Mouse (Mus musculus) liver, postnatal 0 days (tissue): ENCODE measurements around the gene Kif4. TPM values are rescaled to one million over a fixed set of nuclear protein-coding genes. Genes with fewer than 3 reads are reported as not detected.

ENCODE experiments used
- ATAC-seq: fragments of 200-750 bp; cut with Nextera tagmentation; 2 replicates; pipeline ENCODE4 v1.8.0; 2017; ENCODE audit warnings: mild to moderate bottlenecking, moderate library complexity
- DNase-seq: peaks from one replicate; pipeline ENCODE4 v3.0.0-alpha.2; 2016
- H3K27ac ChIP-seq: fragments of 300-500 bp; sonication (generic); 2 replicates; pipeline ENCODE4 v1.5.1; 2014; ENCODE audit warnings: antibody characterized with exemption, moderate library complexity, mild to moderate bottlenecking, low read depth
- H3K27me3 ChIP-seq: fragments of 300-500 bp; sonication (generic); 2 replicates; pipeline ENCODE4 v1.6.1; 2014; ENCODE audit warnings: low read length, control low read depth, mixed read lengths; ENCODE audit not compliant: insufficient read depth
- H3K36me3 ChIP-seq: fragments of 300-500 bp; sonication (generic); replicated peaks from 2 replicates; pipeline ENCODE4 v1.6.1; 2014; ENCODE audit warnings: mild to moderate bottlenecking, control low read depth, low read length, moderate library complexity, mixed read lengths; ENCODE audit not compliant: insufficient read depth
- H3K4me1 ChIP-seq: fragments of 300-500 bp; sonication (generic); 2 replicates; pipeline ENCODE4 v1.6.1; 2014; ENCODE audit warnings: antibody characterized with exemption, mild to moderate bottlenecking, control low read depth; ENCODE audit not compliant: insufficient read depth
- H3K4me2 ChIP-seq: fragments of 300-500 bp; sonication (generic); 2 replicates; pipeline ENCODE4 v1.6.1; 2014; ENCODE audit warnings: low read depth, mild to moderate bottlenecking, low read length, moderate library complexity, mixed read lengths
- H3K4me3 ChIP-seq: fragments of 300-500 bp; sonication (generic); 2 replicates; pipeline ENCODE4 v1.5.1; 2014; ENCODE audit warnings: low read depth, low read length
- H3K9ac ChIP-seq: fragments of 300-500 bp; sonication (generic); replicated peaks from 2 replicates; pipeline ENCODE4 v1.6.1; 2014; ENCODE audit warnings: mild to moderate bottlenecking, moderate library complexity
- H3K9me3 ChIP-seq: fragments of 300-500 bp; sonication (generic); 2 replicates; pipeline ENCODE4 v1.6.1; 2016; ENCODE audit warnings: mild to moderate bottlenecking, control low read depth, low read length, mixed read lengths
- CTCF ChIP-seq: sonication (generic); IDR thresholded peaks from 2 replicates; pipeline ENCODE4 v1.5.1; 2016; ENCODE audit warnings: antibody characterized with exemption, low read depth
- EP300 ChIP-seq: IDR thresholded peaks from 2 replicates; pipeline ENCODE4 v1.6.1; 2016; ENCODE audit warnings: antibody characterized with exemption, low read depth, mild to moderate bottlenecking
- WGBS: fragments of 180-500 bp; shearing (Covaris S2); extraction: QIAGEN DNeasy Blood & Tissue Kit; methylation state at CpG from one replicate; pipeline ENCODE4 v1.1.7; 2014; ENCODE audit not compliant: insufficient replicate concordance; 5-methylcytosine and 5-hydroxymethylcytosine counted together
- polyA plus RNA-seq: library from polyadenylated mRNA; unstranded; fragments of >200 nt; fragmentation: Nextera tagmentation; extraction: Ambion mirVana; gene quantifications from 2 replicates; pipeline ENCODE4 v1.2.1, GENCODE M21; 2015

Kif4 gene
- polyA plus RNA-seq, result 6.7 and 8.4 TPM in 2 replicates

GRCm38 (mm10) chrX:100625546-100625801 is at the start of gene Kif4:
Gene Kif4, plus strand, starts transcription at chrX:100625737.
- DNase-seq, result no peak
- no peak for ATAC-seq
- H3K27ac ChIP-seq, result peak within 1 kb of the TSS; percentile 75
- peak within 1 kb of the TSS; percentile 79 for H3K4me2 ChIP-seq
- no peaks in the 10 kb centered on the region for H3K27me3 ChIP-seq
- H3K9ac ChIP-seq, result peak within 1 kb of the TSS; percentile 82
- TF ChIP-seq EP300 (no peak), CTCF (no peak)
- H3K4me3 ChIP-seq, result peak within 1 kb of the TSS; percentile 79
- 18% methylated on average over 3 of the region's 3 CpGs for WGBS
- H3K36me3 ChIP-seq, result peaks cover 16% of the 10 kb centered on the region
- no peaks in the 10 kb centered on the region for H3K9me3 ChIP-seq
- H3K4me1 ChIP-seq, result 0 out of 2 replicates have a peak, but pooled peaks cover 2% of the 10 kb centered on the region

GRCm38 (mm10) chrX:100594791-100595190 is 30.7 kb upstream of the Kif4 start, which contains the start of gene P2ry4:
Gene P2ry4, minus strand, starts transcription at chrX:100594869.
- Histone ChIP-seq H3K27me3 (no peaks in the 10 kb centered on the region), H3K4me2 (0 out of 2 replicates have a peak within 1 kb of the TSS, but pooled peaks have one; percentile 6), H3K9ac (no peak within 1 kb of the TSS), H3K9me3 (no peaks in the 10 kb centered on the region), H3K36me3 (no peaks in the 10 kb centered on the region), H3K4me1 (no peaks in the 10 kb centered on the region), H3K4me3 (no peak within 1 kb of the TSS), H3K27ac (peak within 1 kb of the TSS; percentile 34; the same call in 1 of the 2 replicates)
- peak; percentile 85 for ATAC-seq
- peak; percentile 38 for DNase-seq
- 40% methylated on average over 4 of the region's 4 CpGs for WGBS
- no peak for TF ChIP-seq EP300
- no peak for TF ChIP-seq CTCF

- H3K9ac ChIP-seq, result no peak overlapping the region
- no peaks in the 10 kb centered on the region for H3K9me3 ChIP-seq
- no peaks in the 10 kb centered on the region for H3K4me1 ChIP-seq
- H3K27me3 ChIP-seq, result 0 out of 2 replicates have a peak, but pooled peaks cover 3% of the 10 kb centered on the region
- H3K4me3 ChIP-seq, result no peak overlapping the region
- WGBS, result 30% methylated on average over 5 of the region's 5 CpGs
- peak; percentile 31 for DNase-seq
- no peak overlapping the region for H3K27ac ChIP-seq
- no peaks in the 10 kb centered on the region for H3K36me3 ChIP-seq
- H3K4me2 ChIP-seq, result no peak overlapping the region
- TF ChIP-seq CTCF, result peak; percentile 62
- TF ChIP-seq EP300, result no peak
- no peak for ATAC-seq
Observed at GRCm38 (mm10) chrX:100597439-100597838, 28.1 kb upstream of the Kif4 start.

- Histone ChIP-seq H3K4me2 (no peak overlapping the region), H3K4me1 (no peaks in the 10 kb centered on the region), H3K27me3 (0 out of 2 replicates have a peak, but pooled peaks cover 3% of the 10 kb centered on the region), H3K4me3 (no peak overlapping the region), H3K9me3 (no peaks in the 10 kb centered on the region), H3K27ac (no peak overlapping the region), H3K9ac (no peak overlapping the region), H3K36me3 (no peaks in the 10 kb centered on the region)
- no peak for TF ChIP-seq CTCF
- no peak for TF ChIP-seq EP300
- ATAC-seq (no peak), DNase-seq (no peak)
- WGBS, result 66% methylated on average over 4 of the region's 4 CpGs
Observed at GRCm38 (mm10) chrX:100599755-100600154, 25.8 kb upstream of the Kif4 start.

- H3K4me1 ChIP-seq, result no peaks in the 10 kb centered on the region
- WGBS, result 75% methylated on average over 1 of the region's 1 CpGs
- TF ChIP-seq EP300, result no peak
- TF ChIP-seq CTCF, result no peak
- H3K36me3 ChIP-seq, result no peaks in the 10 kb centered on the region
- H3K9me3 ChIP-seq, result no peaks in the 10 kb centered on the region
- DNase-seq, result no peak
- H3K27ac ChIP-seq, result no peak within 1 kb of the TSS
- H3K9ac ChIP-seq, result no peak within 1 kb of the TSS
- no peak within 1 kb of the TSS for H3K4me2 ChIP-seq
- no peak for ATAC-seq
- H3K27me3 ChIP-seq, result 0 out of 2 replicates have a peak, but pooled peaks cover 3% of the 10 kb centered on the region
- no peak within 1 kb of the TSS for H3K4me3 ChIP-seq
Observed at GRCm38 (mm10) chrX:100605314-100605713, 20.2 kb upstream of the Kif4 start, which contains the start of gene Arr3. Gene Arr3, plus strand, starts transcription at chrX:100605497.

GRCm38 (mm10) chrX:100618488-100618887 is 7.0 kb upstream of the Kif4 start:
- WGBS, result 63% methylated on average over 3 of the region's 3 CpGs
- DNase-seq (no peak), ATAC-seq (no peak)
- Histone ChIP-seq H3K36me3 (peaks cover 12% of the 10 kb centered on the region), H3K9me3 (no peaks in the 10 kb centered on the region), H3K4me3 (no peak overlapping the region), H3K4me2 (no peak overlapping the region), H3K27ac (no peak overlapping the region), H3K27me3 (no peaks in the 10 kb centered on the region; the same call in 1 of the 2 replicates), H3K9ac (no peak overlapping the region), H3K4me1 (no peaks in the 10 kb centered on the region)
- TF ChIP-seq CTCF (no peak), EP300 (no peak)

- 66% methylated on average over 2 of the region's 2 CpGs for WGBS
- ATAC-seq, result no peak
- H3K9ac ChIP-seq, result no peak overlapping the region
- TF ChIP-seq CTCF, result peak; percentile 28; the same call in 1 of the 2 replicates
- no peak for TF ChIP-seq EP300
- H3K36me3 ChIP-seq, result peaks cover 12% of the 10 kb centered on the region
- 0 out of 2 replicates have a peak, but pooled peaks cover 2% of the 10 kb centered on the region for H3K4me1 ChIP-seq
- H3K27ac ChIP-seq, result no peak overlapping the region
- no peak for DNase-seq
- no peak overlapping the region for H3K4me2 ChIP-seq
- H3K9me3 ChIP-seq, result no peaks in the 10 kb centered on the region
- no peaks in the 10 kb centered on the region; the same call in 1 of the 2 replicates for H3K27me3 ChIP-seq
- H3K4me3 ChIP-seq, result no peak overlapping the region
Observed at GRCm38 (mm10) chrX:100621366-100621765, 4.2 kb upstream of the Kif4 start.
